Mouse (Mus musculus) intestine, embryonic 14.5 days (tissue): ENCODE results near the gene Hoxc4. TPM values are rescaled to one million over a fixed set of nuclear protein-coding genes. Genes with fewer than 3 reads are reported as not detected.

Source experiments
- ATAC-seq: fragments of 200-750 bp; cut with Nextera tagmentation; replicated peaks from 2 replicates; pipeline ENCODE4 v1.8.0; 2017; ENCODE audit warnings: low read depth, moderate number of reproducible peaks, moderate TSS enrichment, moderate library complexity; ENCODE audit not compliant: low FRiP score, low TSS enrichment
- DNase-seq: peaks from one replicate; pipeline ENCODE4 v3.0.0-alpha.2; 2018; ENCODE audit warnings: low spot score
- H3K27ac ChIP-seq: fragments of 300-500 bp; sonication (generic); 2 replicates; pipeline ENCODE4 v1.5.1; 2014; ENCODE audit warnings: low read depth, mild to moderate bottlenecking, control low read depth
- H3K27me3 ChIP-seq: fragments of 300-500 bp; sonication (generic); replicated peaks from 2 replicates; pipeline ENCODE4 v1.6.1; 2014; ENCODE audit warnings: low read length, control low read depth; ENCODE audit not compliant: control insufficient read depth, insufficient read depth
- H3K36me3 ChIP-seq: fragments of 300-500 bp; sonication (generic); 2 replicates; pipeline ENCODE4 v1.6.1; 2014; ENCODE audit warnings: low read length, control low read depth; ENCODE audit not compliant: control insufficient read depth, insufficient read depth
- H3K4me1 ChIP-seq: fragments of 300-500 bp; sonication (generic); replicated peaks from 2 replicates; pipeline ENCODE4 v1.6.1; 2014; ENCODE audit warnings: low read length, control low read depth, mixed read lengths; ENCODE audit not compliant: control insufficient read depth, insufficient read depth
- H3K4me2 ChIP-seq: fragments of 300-500 bp; sonication (generic); 2 replicates; pipeline ENCODE4 v1.6.1; 2014; ENCODE audit warnings: low read length
- H3K4me3 ChIP-seq: fragments of 300-500 bp; sonication (generic); 2 replicates; pipeline ENCODE4 v1.5.1; 2014; ENCODE audit warnings: low read depth, low read length, control low read depth, mixed read lengths
- H3K9ac ChIP-seq: fragments of 300-500 bp; sonication (generic); 2 replicates; pipeline ENCODE4 v1.6.1; 2014; ENCODE audit warnings: mild to moderate bottlenecking, low read length
- H3K9me3 ChIP-seq: fragments of 300-500 bp; sonication (generic); 2 replicates; pipeline ENCODE4 v1.6.1; 2016; ENCODE audit warnings: low read length, control low read depth; ENCODE audit not compliant: control insufficient read depth
- WGBS: fragments of 180-500 bp; shearing (Covaris S2); extraction: QIAGEN DNeasy Blood & Tissue Kit; methylation state at CpG from one replicate; pipeline ENCODE4 v1.1.7; 2014; 5-methylcytosine and 5-hydroxymethylcytosine counted together
- polyA plus RNA-seq: library from polyadenylated mRNA; unstranded; fragments of >200 nt; fragmentation: Nextera tagmentation; extraction: Ambion mirVana; gene quantifications from 2 replicates; pipeline ENCODE4 v1.2.1, GENCODE M21; 2014

Gene Hoxc4
- polyA plus RNA-seq, 1 experiment from 2014 or later: 14.6 TPM

DNA sequence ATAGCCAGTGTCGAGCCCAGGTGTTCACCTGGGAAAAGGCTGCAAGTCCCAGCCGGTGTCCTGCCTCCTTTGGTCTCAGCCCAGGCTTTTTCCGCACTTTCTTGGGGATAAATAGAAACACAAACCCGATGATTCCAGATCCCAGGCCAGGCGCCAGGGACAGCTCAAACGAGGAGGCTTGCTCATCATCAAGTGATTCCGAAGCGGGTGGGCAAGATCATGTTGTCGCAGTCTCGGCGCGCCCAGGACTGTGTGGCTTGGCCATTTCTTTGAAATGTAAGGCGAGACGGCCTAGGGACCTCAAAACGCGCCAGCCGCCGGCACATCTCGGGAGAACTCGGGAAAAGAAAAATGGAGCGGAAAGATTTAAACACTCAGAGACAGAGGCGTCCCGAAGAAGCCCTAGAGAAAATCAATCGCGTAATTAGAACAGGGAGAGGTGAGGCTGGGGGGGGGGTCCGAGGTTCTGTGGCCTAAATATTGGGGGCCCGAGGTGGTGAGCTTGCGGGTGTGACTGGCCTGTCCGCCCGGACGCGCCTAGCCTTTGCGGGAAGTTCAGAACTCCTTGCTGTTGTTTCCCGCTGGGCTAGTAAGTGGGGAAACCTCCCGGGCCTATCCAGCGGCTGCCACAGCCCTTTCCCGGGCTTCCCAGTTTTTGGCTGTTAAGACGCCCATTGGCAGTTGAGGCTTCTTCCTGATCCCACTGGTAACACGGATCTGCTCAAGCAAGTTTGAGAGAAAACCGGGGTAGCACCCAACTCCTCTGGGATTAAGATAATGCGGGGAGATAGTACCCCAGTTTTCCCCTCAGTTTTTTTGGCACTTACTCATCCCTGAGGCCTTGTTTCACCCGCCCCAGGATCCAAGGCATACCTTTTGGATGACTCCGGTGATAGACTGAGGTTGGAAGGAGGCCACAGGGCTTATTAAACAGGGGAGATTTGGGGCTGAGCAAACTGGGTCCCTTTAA is 8.8 kb downstream of the Hoxc4 start:
- no peaks in the 10 kb centered on the region for H3K9me3 ChIP-seq
- no peak overlapping the region for H3K27ac ChIP-seq
- H3K36me3 ChIP-seq: no peaks in the 10 kb centered on the region
- H3K9ac ChIP-seq: no peak overlapping the region
- no peak overlapping the region for H3K4me3 ChIP-seq
- 22% methylated on average over 43 of the region's 43 CpGs for WGBS
- DNase-seq: no peak
- ATAC-seq: no peak
- peak overlapping the region; percentile 18 for H3K4me2 ChIP-seq
- H3K27me3 ChIP-seq: peaks cover 83% of the 10 kb centered on the region
- H3K4me1 ChIP-seq: peaks cover 7% of the 10 kb centered on the region

GRCm38 (mm10) chr15:103028916-103029512 is 10.3 kb downstream of the Hoxc4 start:
- Histone ChIP-seq H3K4me1 (peaks cover 15% of the 10 kb centered on the region), H3K27me3 (peaks cover 77% of the 10 kb centered on the region), H3K4me3 (no peak overlapping the region), H3K9me3 (no peaks in the 10 kb centered on the region), H3K27ac (no peak overlapping the region), H3K4me2 (no peak overlapping the region), H3K36me3 (no peaks in the 10 kb centered on the region), H3K9ac (no peak overlapping the region)
- no peak for DNase-seq
- WGBS: 61% methylated on average over 9 of the region's 9 CpGs
- no peak for ATAC-seq

- Histone ChIP-seq H3K27me3 (peaks cover 71% of the 10 kb centered on the region), H3K9me3 (no peaks in the 10 kb centered on the region), H3K9ac (no peak overlapping the region), H3K4me2 (no peak overlapping the region), H3K4me1 (peaks cover 20% of the 10 kb centered on the region), H3K36me3 (no peaks in the 10 kb centered on the region), H3K4me3 (no peak overlapping the region), H3K27ac (no peak overlapping the region)
- DNase-seq: no peak
- ATAC-seq: no peak
- WGBS: 48% methylated on average over 8 of the region's 8 CpGs
These were observed 11.4 kb downstream of the Hoxc4 start for GRCm38 (mm10) chr15:103030142-103030541.

DNA sequence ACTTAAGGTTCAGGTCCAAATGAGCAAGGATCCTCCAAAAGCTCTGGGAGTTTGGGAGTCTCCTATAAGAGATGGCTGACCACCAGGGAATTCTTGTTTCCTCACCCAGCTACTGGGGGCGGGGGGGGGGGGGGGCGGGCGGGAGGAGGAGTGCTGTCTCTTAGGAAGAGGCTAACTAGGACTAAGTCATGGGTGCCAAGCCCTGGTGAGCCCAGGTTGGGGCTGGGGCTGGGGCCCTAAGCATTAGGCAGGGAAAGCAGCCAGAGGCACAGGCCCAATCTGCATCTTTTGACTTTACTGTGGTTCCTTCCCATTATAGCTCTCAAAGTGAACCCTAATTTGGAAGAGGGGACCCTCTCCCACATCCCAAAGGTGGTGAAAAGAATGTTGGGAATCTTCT is 13.4 kb downstream of the Hoxc4 start:
- Histone ChIP-seq H3K4me2 (peak overlapping the region; percentile 39), H3K36me3 (no peaks in the 10 kb centered on the region), H3K4me3 (no peak overlapping the region), H3K9ac (no peak overlapping the region), H3K27me3 (peaks cover 56% of the 10 kb centered on the region), H3K4me1 (peaks cover 27% of the 10 kb centered on the region), H3K27ac (no peak overlapping the region), H3K9me3 (no peaks in the 10 kb centered on the region)
- no peak for ATAC-seq
- 0% methylated on average over 2 of the region's 3 CpGs for WGBS
- DNase-seq: no peak

GRCm38 (mm10) chr15:103032646-103033575 is 14.2 kb downstream of the Hoxc4 start:
- Histone ChIP-seq H3K4me1 (peaks cover 27% of the 10 kb centered on the region), H3K9me3 (no peaks in the 10 kb centered on the region), H3K4me2 (peak overlapping the region; percentile 39), H3K9ac (no peak overlapping the region), H3K27ac (0 out of 2 replicates have a peak overlapping the region, but pooled peaks have one; percentile 27), H3K27me3 (peaks cover 58% of the 10 kb centered on the region), H3K36me3 (no peaks in the 10 kb centered on the region), H3K4me3 (no peak overlapping the region)
- WGBS: 2% methylated on average over 26 of the region's 26 CpGs
- ATAC-seq (no peak; the same call in 1 of the 2 replicates), DNase-seq (no peak)

- Histone ChIP-seq H3K4me3 (peak overlapping the region; percentile 45), H3K27me3 (peaks cover 54% of the 10 kb centered on the region), H3K36me3 (no peaks in the 10 kb centered on the region), H3K27ac (peak overlapping the region; percentile 82), H3K9me3 (no peaks in the 10 kb centered on the region), H3K4me1 (peaks cover 34% of the 10 kb centered on the region), H3K4me2 (peak overlapping the region; percentile 64), H3K9ac (peak overlapping the region; percentile 72)
- 2% methylated on average over 24 of the region's 24 CpGs for WGBS
- ATAC-seq (peak; percentile 63; the same call in 1 of the 2 replicates), DNase-seq (no peak)
These were observed 15.5 kb downstream of the Hoxc4 start for GRCm38 (mm10) chr15:103034043-103034806.

GRCm38 (mm10) chr15:103034807-103035547 is 16.2 kb downstream of the Hoxc4 start:
- Histone ChIP-seq H3K36me3 (no peaks in the 10 kb centered on the region), H3K27ac (peak overlapping the region; percentile 82), H3K9ac (peak overlapping the region; percentile 72), H3K27me3 (peaks cover 50% of the 10 kb centered on the region), H3K4me3 (peak overlapping the region; percentile 45), H3K4me2 (peak overlapping the region; percentile 64), H3K9me3 (no peaks in the 10 kb centered on the region), H3K4me1 (peaks cover 38% of the 10 kb centered on the region)
- WGBS: under 1% methylated on average over 34 of the region's 34 CpGs
- ATAC-seq (peak; percentile 25; the same call in 1 of the 2 replicates), DNase-seq (no peak)
